ENCODE assay signal across 8 mouse cellular contexts in genomic region chr11:70656456-70656927, GRCm38 (mm10). TPM values are rescaled to one million over a fixed set of nuclear protein-coding genes. Genes with fewer than 3 reads are reported as not detected.
A peak's percentile ranks its signal among the peaks of the same experiment; 100 is the strongest.
DNase-seq lines count a peak whose midpoint lies in the region; ATAC-seq and TF ChIP-seq lines count a peak whose summit lies in the region.

No protein-coding gene starts in this region.

- in situ Hi-C loops in ES-E14 (cut with MboI; ENCODE audit: low sequenced_read_pairs in 2 of 2, unreplicated experiment in 2 of 2) = no loop called here

- H3K4me1 ChIP-seq in ES-E14 (ENCODE audit: control insufficient read depth in 2 of 2, insufficient read depth in 2 of 2, low read length in 2 of 2, poor library complexity in 1 of 2) = peaks cover 8 to 25% of the 10 kb centered on the region in 2 experiments; a peak in 3 of 4 replicates
- H3K4me1 ChIP-seq in forebrain, embryonic 11.5 days (replicated peaks; ENCODE audit: control insufficient read depth, insufficient read depth, low read length) = peaks cover 25% of the 10 kb centered on the region
- H3K4me1 ChIP-seq in liver, embryonic 11.5 days (replicated peaks; ENCODE audit: control insufficient read depth, insufficient read depth, low read length) = peaks cover 44% of the 10 kb centered on the region
- peaks cover 19% of the 10 kb centered on the region for H3K4me1 ChIP-seq in olfactory bulb, adult 2 months (ENCODE audit: control insufficient read depth, insufficient read depth, low read length)

- H3K4me3 ChIP-seq in ES-E14 (ENCODE audit: insufficient read depth in 1 of 2, low read depth in 1 of 2, low read length in 2 of 2, poor library complexity in 1 of 2, severe bottlenecking in 1 of 2) = peak overlapping the region; percentile 89 to 98
- peak overlapping the region; percentile 99 for H3K4me3 ChIP-seq in forebrain, embryonic 11.5 days (ENCODE audit: low read depth, low read length)
- peak overlapping the region; percentile 100 for H3K4me3 ChIP-seq in liver, embryonic 11.5 days (ENCODE audit: low read depth, low read length)
- H3K4me3 ChIP-seq in olfactory bulb, adult 2 months (ENCODE audit: insufficient read depth, low read depth, low read length) = 0 out of 2 replicates have a peak overlapping the region, but pooled peaks have one; percentile 78

- intact Hi-C loops in heart, postnatal 25 days (cut with DNase I) = loop anchor here (10.0 kb wide), 1 partner anchor 642 kb away; the partner anchor contains the start of genes Acadvl and Dlg4
- intact Hi-C loops in left cerebral cortex, postnatal 14 days (cut with DNase I) = no loop called here

- peak overlapping the region; percentile 87 for H3K9ac ChIP-seq in ES-E14 (ENCODE audit: insufficient read depth, low read depth, low read length, poor library complexity, severe bottlenecking)
- peak overlapping the region; percentile 98 for H3K9ac ChIP-seq in forebrain, embryonic 11.5 days (ENCODE audit: low read length)
- H3K9ac ChIP-seq in liver, embryonic 11.5 days (ENCODE audit: low read depth, low read length) = peak overlapping the region; percentile 100

- no peak for TF ChIP-seq POLR2A in olfactory bulb, adult 2 months (IDR thresholded peaks at IDR 0.05; ENCODE audit: insufficient read depth, low read depth, low read length)

- no peak; the same call in 1 of the 2 replicates for ATAC-seq in forebrain, embryonic 11.5 days (replicated peaks; ENCODE audit: low FRiP score)
- ATAC-seq in liver, embryonic 11.5 days (replicated peaks; ENCODE audit: low FRiP score) = no peak

- H3K27ac ChIP-seq in ES-E14 (ENCODE audit: insufficient read depth, low read depth, low read length, poor library complexity, severe bottlenecking) = peak overlapping the region; percentile 83; the same call in 1 of the 2 replicates
- H3K27ac ChIP-seq in forebrain, embryonic 11.5 days (ENCODE audit: low read depth, low read length) = peak overlapping the region; percentile 94; the same call in 1 of the 2 replicates
- peak overlapping the region; percentile 100 for H3K27ac ChIP-seq in liver, embryonic 11.5 days (ENCODE audit: low read depth, low read length)
- no peak overlapping the region for H3K27ac ChIP-seq in olfactory bulb, adult 2 months (ENCODE audit: insufficient read depth, low read depth, low read length)

- peaks cover 23% of the 10 kb centered on the region for H3K36me3 ChIP-seq in ES-E14 (ENCODE audit: control insufficient read depth, insufficient read depth, low read length, poor library complexity, severe bottlenecking)
- peaks cover 2% of the 10 kb centered on the region; the same call in 1 of the 2 replicates for H3K36me3 ChIP-seq in forebrain, embryonic 11.5 days (ENCODE audit: control insufficient read depth, insufficient read depth, low read length)
- peaks cover 13% of the 10 kb centered on the region for H3K36me3 ChIP-seq in liver, embryonic 11.5 days (ENCODE audit: control insufficient read depth, insufficient read depth, low read length)

- TF ChIP-seq CTCF in olfactory bulb, adult 2 months (IDR thresholded peaks at IDR 0.05; ENCODE audit: insufficient read depth, low read depth, low read length) = no peak

- peak; percentile 34 for DNase-seq in cerebellum, adult 11 months
- no peak for DNase-seq in cerebellum, adult 8-10 months
- no peak for DNase-seq in ES-E14 (ENCODE audit: low read depth, low spot score)
- DNase-seq in forebrain, embryonic 11.5 days (ENCODE audit: low spot score) = peak; percentile 71
- DNase-seq in heart, postnatal 25 days (ENCODE audit: low spot score) = peak; percentile 59
- no peak for DNase-seq in liver, embryonic 11.5 days (ENCODE audit: low spot score)
- no peak for DNase-seq in left cerebral cortex, postnatal 14 days (ENCODE audit: low spot score in 2 of 2)

- no peaks in the 10 kb centered on the region for H3K27me3 ChIP-seq in forebrain, embryonic 11.5 days (ENCODE audit: control insufficient read depth, insufficient read depth, low read length)
- no peaks in the 10 kb centered on the region for H3K27me3 ChIP-seq in liver, embryonic 11.5 days (replicated peaks; ENCODE audit: control insufficient read depth, insufficient read depth, low read length)

- no peaks in the 10 kb centered on the region for H3K9me3 ChIP-seq in ES-E14 (ENCODE audit: control insufficient read depth, insufficient read depth, low read depth, low read length)
- no peaks in the 10 kb centered on the region for H3K9me3 ChIP-seq in forebrain, embryonic 11.5 days (ENCODE audit: control insufficient read depth, low read length)
- H3K9me3 ChIP-seq in liver, embryonic 11.5 days (ENCODE audit: control insufficient read depth, low read length) = no peaks in the 10 kb centered on the region

- 3% methylated on average over 16 of the region's 16 CpGs for WGBS in forebrain, embryonic 11.5 days
- WGBS in liver, embryonic 11.5 days = 11% methylated on average over 16 of the region's 16 CpGs
- WGBS in olfactory bulb, adult 2 months = 48% methylated on average over 16 of the region's 16 CpGs

- H3K4me2 ChIP-seq in forebrain, embryonic 11.5 days (ENCODE audit: low read depth, low read length, severe bottlenecking) = peak overlapping the region; percentile 97
- H3K4me2 ChIP-seq in liver, embryonic 11.5 days = peak overlapping the region; percentile 92

TF ChIP-seq in ES-E14, 5 proteins besides CTCF, POLR2A, EP300 and RAD21:
- TF ChIP-seq CHD2 (IDR thresholded peaks at IDR 0.05; ENCODE audit: low read depth, low read length) = no peak
- no peak for TF ChIP-seq MAFK (IDR thresholded peaks at IDR 0.05; ENCODE audit: insufficient read depth, low read depth, low read length)
- TF ChIP-seq HCFC1 (IDR thresholded peaks at IDR 0.05; ENCODE audit: borderline replicate concordance, insufficient read depth, low read length) = no peak
- TF ChIP-seq ZC3H11A (IDR thresholded peaks at IDR 0.05; ENCODE audit: borderline replicate concordance, low read depth, low read length) = no peak
- no peak for TF ChIP-seq ZNF384 (IDR thresholded peaks at IDR 0.05; ENCODE audit: low read depth, low read length)

RNA-seq across cellular contexts. Expression of gene Eno3, which starts 0.5 kb away (rescaled TPM):
- total RNA-seq in ES-E14 (2012; rRNA removed) = 21.1 and 31.7 TPM in 2 replicates
- 16.6 and 17.4 TPM in 2 replicates for polyA plus RNA-seq in forebrain, embryonic 11.5 days (2014; fragmentation: Nextera tagmentation; extraction: Ambion mirVana)
- total RNA-seq in heart, postnatal 25 days (2021) = 1,000 to 10,000 TPM; 2,028 to 2,111 TPM
- 19.8 and 20.1 TPM in 2 replicates for polyA plus RNA-seq in liver, embryonic 11.5 days (2014; fragmentation: Nextera tagmentation; extraction: Ambion mirVana)
- polyA plus RNA-seq in olfactory bulb, adult 2 months (2012; ENCODE audit: insufficient read depth, insufficient read length, low replicate concordance, missing spikeins) = not detected in 2 replicates
- total RNA-seq in left cerebral cortex, postnatal 14 days (2021) = 1 to 10 TPM; 8.3 to 8.6 TPM

RNA-seq across cellular contexts. Expression of gene Pfn1, which starts 2.0 kb away (rescaled TPM):
- 474 and 732 TPM in 2 replicates for total RNA-seq in ES-E14 (2012; rRNA removed)
- polyA plus RNA-seq in forebrain, embryonic 11.5 days (2014; fragmentation: Nextera tagmentation; extraction: Ambion mirVana) = 1,387 and 1,399 TPM in 2 replicates
- total RNA-seq in heart, postnatal 25 days (2021) = 100 to 1,000 TPM; 290 to 310 TPM
- polyA plus RNA-seq in liver, embryonic 11.5 days (2014; fragmentation: Nextera tagmentation; extraction: Ambion mirVana) = 2,285 and 2,367 TPM in 2 replicates
- polyA plus RNA-seq in olfactory bulb, adult 2 months (2012; ENCODE audit: insufficient read depth, insufficient read length, low replicate concordance, missing spikeins) = 496 and 550 TPM in 2 replicates
- 100 to 1,000 TPM; 267 to 286 TPM for total RNA-seq in left cerebral cortex, postnatal 14 days (2021)

RNA-seq across cellular contexts. Expression of gene Slc25a11, which starts 9.2 kb away (rescaled TPM):
- 84.5 and 97.4 TPM in 2 replicates for total RNA-seq in ES-E14 (2012; rRNA removed)
- 129 and 137 TPM in 2 replicates for polyA plus RNA-seq in forebrain, embryonic 11.5 days (2014; fragmentation: Nextera tagmentation; extraction: Ambion mirVana)
- total RNA-seq in heart, postnatal 25 days (2021) = 100 to 1,000 TPM; 550 to 562 TPM
- 115 and 126 TPM in 2 replicates for polyA plus RNA-seq in liver, embryonic 11.5 days (2014; fragmentation: Nextera tagmentation; extraction: Ambion mirVana)
- polyA plus RNA-seq in olfactory bulb, adult 2 months (2012; ENCODE audit: insufficient read depth, insufficient read length, low replicate concordance, missing spikeins) = not detected in 2 replicates
- total RNA-seq in left cerebral cortex, postnatal 14 days (2021) = 100 to 1,000 TPM; 120 to 125 TPM

RNA-seq across cellular contexts. Expression of gene Rnf167, which starts 9.5 kb away (rescaled TPM):
- total RNA-seq in ES-E14 (2012; rRNA removed) = 113 and 157 TPM in 2 replicates
- 88.0 and 90.0 TPM in 2 replicates for polyA plus RNA-seq in forebrain, embryonic 11.5 days (2014; fragmentation: Nextera tagmentation; extraction: Ambion mirVana)
- total RNA-seq in heart, postnatal 25 days (2021) = 10 to 100 TPM; 48.0 to 54.0 TPM
- 113 and 114 TPM in 2 replicates for polyA plus RNA-seq in liver, embryonic 11.5 days (2014; fragmentation: Nextera tagmentation; extraction: Ambion mirVana)
- polyA plus RNA-seq in olfactory bulb, adult 2 months (2012; ENCODE audit: insufficient read depth, insufficient read length, low replicate concordance, missing spikeins) = not detected in 2 replicates
- 10 to 100 TPM; 67.3 to 69.1 TPM for total RNA-seq in left cerebral cortex, postnatal 14 days (2021)

RNA-seq across cellular contexts. Expression of gene Spag7, which starts 12.7 kb away (rescaled TPM):
- total RNA-seq in ES-E14 (2012; rRNA removed) = 68.0 and 74.5 TPM in 2 replicates
- polyA plus RNA-seq in forebrain, embryonic 11.5 days (2014; fragmentation: Nextera tagmentation; extraction: Ambion mirVana) = 160 and 167 TPM in 2 replicates
- total RNA-seq in heart, postnatal 25 days (2021) = 10 to 100 TPM; 89.8 to 99.5 TPM
- polyA plus RNA-seq in liver, embryonic 11.5 days (2014; fragmentation: Nextera tagmentation; extraction: Ambion mirVana) = 132 and 146 TPM in 2 replicates
- polyA plus RNA-seq in olfactory bulb, adult 2 months (2012; ENCODE audit: insufficient read depth, insufficient read length, low replicate concordance, missing spikeins) = not detected in 2 replicates
- total RNA-seq in left cerebral cortex, postnatal 14 days (2021) = 10 to 100 TPM; 53.5 to 53.8 TPM

Comparison
In these comparisons a context has a peak if more than half of its experiments do, and no peak if none do; other contexts are left out.
1. DNase-seq: peak in cerebellum, adult 11 months (single experiment), forebrain, embryonic 11.5 days (single experiment) and heart, postnatal 25 days (single experiment); none in cerebellum, adult 8-10 months (single experiment), ES-E14 (single experiment), liver, embryonic 11.5 days (single experiment) and left cerebral cortex, postnatal 14 days (0 of 2).
2. RNA of gene Eno3, which starts 0.5 kb away (total RNA-seq): 2,028 to 2,111 TPM in heart, postnatal 25 days; 21.1 to 31.7 TPM in ES-E14 and 8.3 to 8.6 TPM in left cerebral cortex, postnatal 14 days; every median in the first group is over 10 times any median in the second.
3. Peak in every context shown above with its lines, with median percentiles within 50 percentile points of each other: H3K4me3 ChIP-seq and H3K9ac ChIP-seq.